Mouse (Mus musculus) right cerebral cortex, adult 2 months (tissue): Measurements from ENCODE around the gene Tas1r1.

ENCODE experiments used
- DNase-seq, 2 experiments: peaks; one replicate each; pipeline ENCODE4 v3.0.0; 2021 to 2022; ENCODE audit warnings: low spot score in 2 of 2

The Tas1r1 gene

GRCm38 (mm10) chr4:152010707-152011134, 27.6 kb downstream of the Tas1r1 start:
- no peak for DNase-seq

DNA sequence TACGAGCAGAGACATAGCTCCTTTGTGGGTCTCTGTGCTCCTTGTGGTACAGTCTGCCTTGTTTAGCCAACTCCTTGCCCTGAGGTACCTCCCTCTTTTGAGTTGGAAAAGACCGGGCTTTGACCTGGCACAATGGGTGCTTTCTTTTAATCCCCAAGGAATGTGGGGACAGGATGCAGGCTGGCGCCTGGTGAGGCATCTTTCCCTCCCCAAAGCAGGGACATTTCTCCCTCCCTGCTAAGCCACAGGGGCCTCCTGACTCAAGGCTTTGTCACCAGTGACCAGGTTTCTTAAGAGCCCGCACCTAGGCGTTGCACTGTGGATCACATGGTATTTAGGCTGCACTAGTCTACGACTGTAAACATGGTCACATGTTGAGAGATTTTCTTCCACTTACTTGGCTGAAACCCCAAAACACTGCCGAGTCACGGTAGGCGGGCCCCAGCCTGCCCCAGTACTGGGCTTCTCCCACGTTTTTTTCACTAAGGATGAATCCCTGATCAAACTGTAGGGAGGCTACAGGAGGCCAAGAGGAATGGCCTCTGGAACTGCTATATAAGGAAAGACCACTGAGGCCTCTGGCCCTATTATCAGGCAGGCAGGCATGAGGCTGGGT, 28.2 kb downstream of the Tas1r1 start:
- DNase-seq, result peak in 1 of 2 experiments; percentile 42

GRCm38 (mm10) chr4:152009076-152010051, 29.0 kb downstream of the Tas1r1 start:
- peak; percentile 76 to 81 for DNase-seq

- peak; percentile 91 to 94 for DNase-seq
These were observed 29.7 kb downstream of the Tas1r1 start, which contains the start of gene Klhl21 for GRCm38 (mm10) chr4:152008622-152009075. Gene Klhl21, plus strand, starts transcription at chr4:152008803.

GRCm38 (mm10) chr4:152008148-152008500, 30.2 kb downstream of the Tas1r1 start:
- no peak for DNase-seq

DNA sequence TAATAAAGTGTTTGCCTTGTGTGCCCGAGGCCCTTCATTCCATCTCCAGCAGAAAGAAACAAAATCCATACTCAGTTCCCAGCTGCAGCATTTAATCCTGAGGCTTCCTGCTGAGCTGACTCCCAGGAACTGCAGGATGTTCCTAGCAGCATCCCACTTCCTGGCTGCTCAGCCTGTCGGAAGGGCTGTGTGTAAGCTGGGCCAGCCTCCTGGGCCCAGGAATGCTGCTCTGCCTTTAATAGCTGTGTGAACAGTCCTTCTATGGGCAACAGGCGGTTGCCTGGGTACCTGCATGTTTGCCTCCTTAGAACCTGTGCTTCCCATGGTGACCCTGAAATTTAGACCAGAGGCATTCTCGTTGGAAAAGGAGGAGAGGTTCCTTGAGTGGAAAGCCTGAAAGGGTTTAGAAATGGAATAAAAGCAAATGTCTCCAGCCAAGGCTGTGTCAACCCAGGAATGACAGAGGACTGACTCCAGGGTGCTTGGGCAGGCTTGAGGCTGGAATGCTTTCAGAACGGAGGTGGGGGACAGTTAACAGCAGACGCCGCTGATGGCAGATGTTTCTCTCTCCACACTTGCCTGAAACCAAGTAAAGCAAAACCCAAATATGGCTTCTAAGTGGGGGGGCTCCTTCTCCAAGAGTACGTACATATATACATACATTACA, 30.8 kb downstream of the Tas1r1 start:
- DNase-seq, result peak in 1 of 2 experiments; percentile 26

DNA sequence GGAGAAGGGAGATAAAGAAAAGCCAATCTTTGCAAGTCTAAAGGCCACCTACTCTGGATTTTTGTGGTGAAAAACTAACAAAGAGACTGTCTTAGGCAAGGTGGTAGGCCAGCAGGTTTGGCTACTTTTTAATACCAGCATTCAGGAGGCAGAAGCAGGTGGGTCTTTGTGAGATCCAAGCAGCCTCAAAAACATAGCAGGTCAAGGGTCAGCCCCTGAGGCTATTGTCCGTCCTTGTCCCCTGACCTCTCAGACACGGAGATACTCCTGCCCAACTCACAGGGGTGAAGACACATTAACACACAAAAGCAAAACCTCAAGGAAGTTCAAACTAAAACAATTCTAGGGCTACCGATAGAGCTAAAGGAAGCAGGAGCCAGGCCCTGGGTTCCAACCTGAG, 31.6 kb downstream of the Tas1r1 start:
- DNase-seq, result no peak

GRCm38 (mm10) chr4:152006137-152006536, 32.2 kb downstream of the Tas1r1 start:
- no peak for DNase-seq

GRCm38 (mm10) chr4:152002063-152002462, 36.3 kb downstream of the Tas1r1 start:
- DNase-seq, result no peak

- no peak for DNase-seq
These were observed 37.0 kb downstream of the Tas1r1 start for GRCm38 (mm10) chr4:152001335-152001734.

DNA sequence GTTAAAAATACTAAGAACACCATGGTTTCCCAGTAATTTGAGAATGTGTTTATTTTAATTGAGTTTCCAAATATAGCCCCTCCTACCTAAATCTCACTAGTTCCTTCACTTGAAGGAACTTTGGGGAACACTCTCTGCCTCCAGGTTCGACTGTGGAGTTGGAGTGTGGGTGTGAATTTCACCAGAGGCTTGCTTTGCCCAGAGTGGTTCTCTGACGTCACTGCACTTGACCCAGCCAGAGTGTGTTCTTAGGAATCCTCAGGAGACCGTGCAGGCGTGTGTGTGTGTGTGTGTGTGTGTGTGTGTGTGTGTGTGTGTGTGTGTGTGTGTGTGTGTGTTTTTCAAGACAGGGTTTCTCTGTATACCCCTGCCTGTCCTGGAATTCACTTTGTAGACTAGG, 37.5 kb downstream of the Tas1r1 start:
- no peak for DNase-seq

DNA sequence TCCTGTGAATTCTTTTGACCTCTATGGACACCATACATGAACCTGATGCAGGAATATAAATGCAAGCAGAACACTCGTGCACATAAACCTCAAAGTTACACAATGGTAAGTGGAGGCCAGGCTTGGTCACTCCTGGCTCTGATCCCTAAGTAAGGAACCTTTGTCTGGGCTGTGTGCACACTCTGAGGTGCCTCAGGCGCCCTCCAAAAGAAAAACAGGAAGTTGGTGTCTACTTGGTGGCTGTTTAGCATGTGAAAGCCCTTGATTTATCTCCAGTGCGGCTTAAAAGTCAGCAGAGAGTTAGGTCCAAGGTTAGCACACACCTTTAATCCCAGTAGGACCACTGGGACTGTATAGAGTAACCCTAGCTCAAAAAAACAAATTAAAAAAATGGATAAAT, 38.9 kb downstream of the Tas1r1 start:
- DNase-seq, result no peak

DNA sequence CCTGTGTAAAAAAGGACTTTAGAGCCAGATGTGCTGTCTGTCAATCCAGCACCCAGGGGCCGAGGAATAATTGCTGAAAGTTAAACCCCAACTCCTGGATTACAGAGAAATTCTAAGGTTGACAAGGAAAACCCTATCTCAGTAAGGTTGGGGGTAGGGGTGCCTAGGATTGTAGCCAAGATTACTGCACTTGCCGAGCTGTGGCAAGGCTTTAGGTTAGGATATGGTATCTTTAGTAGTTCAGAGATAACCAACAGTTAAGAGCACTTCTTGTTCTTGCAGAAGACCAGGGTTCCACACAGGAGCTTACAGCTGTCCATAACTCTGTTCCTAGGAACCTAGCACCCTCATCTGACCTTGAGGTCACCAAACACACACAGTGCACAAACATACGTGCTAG, 40.7 kb downstream of the Tas1r1 start:
- DNase-seq, result no peak

DNA sequence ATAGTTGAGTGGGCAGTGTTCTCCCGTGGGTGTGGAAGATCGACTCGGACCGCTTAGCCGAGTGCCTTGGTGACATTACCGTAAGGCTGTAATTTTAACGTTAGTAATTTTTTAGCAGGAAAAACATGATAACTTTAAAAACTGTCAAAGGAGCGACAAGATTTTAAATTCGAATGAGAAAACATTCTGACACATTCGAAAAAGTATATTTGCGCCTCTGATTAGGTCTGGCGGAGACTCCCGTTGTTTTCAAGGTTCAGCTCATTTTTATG, 41.5 kb downstream of the Tas1r1 start:
- DNase-seq, result no peak

GRCm38 (mm10) chr4:151996173-151996950, 42.0 kb downstream of the Tas1r1 start, which contains the start of gene Phf13:
Gene Phf13, minus strand, starts transcription at chr4:151996258.
- peak; percentile 99 to 100 for DNase-seq

DNA sequence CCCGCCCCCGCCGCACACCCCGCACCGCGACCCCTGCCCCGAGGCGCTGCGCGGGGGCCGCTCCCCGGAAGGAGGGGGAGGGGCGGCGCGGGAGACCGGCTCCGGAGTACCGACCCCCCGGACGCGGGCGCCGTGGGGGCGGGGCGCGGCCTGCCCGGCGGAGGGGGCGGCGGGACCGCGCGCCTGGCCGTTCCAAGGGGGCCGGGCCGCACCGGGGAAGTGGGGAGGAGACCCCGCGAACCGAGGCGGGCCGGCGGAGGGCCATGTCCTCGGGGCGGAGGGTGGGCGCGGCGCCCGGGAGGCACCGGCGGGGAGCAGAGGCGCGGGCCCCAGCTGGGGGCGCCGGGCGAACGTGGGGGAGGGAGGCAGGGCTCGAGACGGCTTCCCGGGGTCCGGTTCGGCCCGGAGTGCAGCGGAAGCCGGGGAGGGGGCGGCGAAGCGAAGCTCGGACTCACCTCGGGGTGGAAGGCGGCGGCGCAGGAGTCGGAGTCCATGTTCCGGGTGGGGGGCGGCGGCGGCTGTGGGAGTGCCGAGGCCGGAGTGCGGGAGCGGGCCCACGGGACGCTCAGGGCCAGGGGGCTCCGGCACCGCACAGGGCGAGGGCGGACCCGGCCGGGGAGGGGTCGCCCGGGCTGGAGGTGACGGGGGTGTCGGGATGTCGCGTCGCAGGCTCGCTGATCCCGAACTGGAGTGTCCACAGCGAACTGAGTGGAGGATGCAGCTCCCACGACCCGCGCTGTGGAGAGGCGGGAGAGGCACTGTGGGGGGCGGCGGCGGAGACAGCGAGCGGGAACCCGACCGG, 42.8 kb downstream of the Tas1r1 start:
- DNase-seq, result no peak

DNA sequence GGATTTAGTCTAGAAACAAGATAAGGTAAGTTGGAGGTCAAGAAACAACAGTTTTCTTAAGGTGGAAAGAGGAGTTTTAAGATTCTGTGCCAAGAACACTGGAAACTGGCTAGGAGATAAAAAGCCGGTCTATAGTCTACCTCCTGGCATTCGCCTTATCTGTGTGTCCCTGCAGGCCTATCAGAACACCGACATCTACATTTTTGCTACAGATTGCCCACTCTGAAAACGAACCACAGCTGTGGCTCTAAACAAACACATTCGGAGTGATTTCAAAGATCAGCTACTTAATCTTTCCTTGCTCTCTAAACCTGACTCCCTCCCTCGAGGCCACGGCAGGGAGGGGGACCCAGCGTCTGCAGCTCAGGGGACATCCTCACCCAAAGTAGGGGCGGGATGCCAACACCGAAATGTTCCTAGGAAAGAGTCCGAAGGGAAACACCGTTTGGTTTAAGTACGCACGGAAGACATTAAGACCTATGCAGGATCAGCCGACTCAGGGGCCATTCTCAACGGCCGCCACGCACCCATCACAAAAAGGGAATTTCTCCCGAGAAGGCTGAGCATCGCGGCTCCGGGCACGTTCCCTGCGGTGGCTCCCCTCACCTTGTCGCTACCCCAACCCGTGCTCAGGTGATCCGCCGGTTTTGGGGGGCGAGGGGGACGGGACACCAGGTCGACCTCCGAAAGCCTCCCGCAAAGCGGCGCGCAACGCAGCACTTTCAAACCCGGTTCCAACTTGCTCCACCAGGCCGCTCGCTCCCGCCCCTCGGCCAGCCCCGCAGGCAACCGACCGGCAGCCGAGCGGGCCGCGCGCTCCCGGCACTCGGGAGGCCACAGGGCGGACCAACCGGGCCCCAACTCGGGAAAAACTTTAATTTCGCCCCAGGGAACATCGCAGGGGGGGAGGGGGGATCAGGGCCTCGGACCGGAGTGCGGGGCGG, 43.9 kb downstream of the Tas1r1 start:
- DNase-seq, result peak in 1 of 2 experiments; percentile 5

DNA sequence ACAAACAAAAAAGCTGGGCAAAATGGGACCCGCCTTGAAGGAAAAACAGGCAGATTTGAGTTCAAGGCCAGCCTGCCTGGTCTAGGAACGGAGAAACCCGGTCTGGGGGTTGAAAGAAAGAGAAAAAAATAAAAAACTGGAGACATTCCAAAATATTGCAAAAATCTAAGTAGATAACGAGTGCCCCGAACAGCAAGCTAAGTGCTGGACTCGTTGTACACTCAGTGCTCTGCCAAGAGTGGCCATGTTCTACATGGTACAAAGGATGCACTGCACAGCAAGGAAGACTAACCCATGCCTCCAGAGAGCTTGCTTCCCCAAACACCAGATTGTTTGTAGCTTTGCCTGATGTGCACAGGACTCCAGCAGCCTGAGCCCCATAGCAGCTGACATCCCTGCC, 45.3 kb downstream of the Tas1r1 start:
- no peak for DNase-seq

DNA sequence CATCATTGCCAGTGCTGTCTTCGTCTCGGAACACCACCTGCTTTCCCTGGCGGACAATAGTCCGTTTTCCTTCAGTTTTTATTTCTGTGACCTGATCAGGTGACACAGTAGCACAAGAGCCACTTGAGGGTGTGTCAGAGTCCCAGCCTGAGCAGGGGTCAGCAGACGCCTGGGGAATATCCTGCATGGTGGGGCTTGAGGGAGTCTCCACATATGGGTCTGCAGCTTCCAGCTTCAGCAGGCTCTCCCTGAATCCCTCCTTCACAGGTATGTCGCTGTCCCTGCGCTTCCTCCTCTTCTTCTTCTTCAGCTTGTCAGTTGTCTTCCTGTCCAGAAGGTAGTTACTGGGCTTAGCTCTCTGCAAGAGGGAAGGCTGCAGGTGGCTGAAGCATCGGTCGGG, 46.3 kb downstream of the Tas1r1 start:
- DNase-seq, result no peak

DNA sequence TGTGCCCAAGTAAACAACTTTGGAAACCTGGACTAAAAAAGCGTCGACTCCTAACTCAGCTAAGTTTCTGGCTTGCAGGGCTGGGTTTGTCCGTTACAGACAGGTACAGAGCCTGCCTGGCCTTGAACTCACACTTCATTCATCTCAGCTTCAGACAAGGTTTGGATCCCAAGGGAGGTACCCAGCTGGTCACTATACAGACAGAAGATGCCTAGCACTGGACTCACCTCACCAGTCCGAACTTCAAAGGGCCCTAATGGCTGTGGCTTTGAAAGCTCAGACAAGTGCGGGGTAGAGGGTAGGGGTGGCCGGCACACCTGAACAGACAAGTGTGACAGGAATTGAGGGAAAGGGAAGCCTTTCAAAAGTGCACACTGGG, 49.3 kb downstream of the Tas1r1 start:
- no peak for DNase-seq
